Mouse (Mus musculus): ENCODE results near the gene Tgfa.

Tgfa gene

GRCm38 (mm10) chr6:86194941-86195932 is at the start of gene Tgfa:
Gene Tgfa (plus strand): TSS chr6:86195223.
- peak; percentile 79 for DNase-seq (ENCODE audit: inconsistent ontology term)

DNA sequence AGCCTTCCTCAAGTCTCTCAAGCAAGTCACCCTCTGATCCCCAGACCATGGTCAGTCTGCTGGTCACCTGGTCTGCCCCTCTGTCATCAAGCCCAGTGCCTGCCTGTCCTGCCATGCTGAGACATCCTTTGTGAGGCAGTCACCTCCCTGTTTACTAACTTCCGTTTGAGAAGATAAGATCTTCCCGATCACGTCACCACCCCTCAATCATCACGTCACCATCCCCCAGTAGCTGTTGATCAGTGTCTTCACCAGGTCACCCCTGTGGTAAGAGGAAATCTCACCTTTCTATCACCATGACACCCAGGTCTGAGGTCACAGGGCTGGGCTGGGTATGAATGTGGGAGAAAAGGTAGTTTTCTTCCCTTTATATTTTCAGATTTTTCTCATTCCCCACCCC is 46.5 kb upstream of the Tgfa start:
- no peak for DNase-seq (ENCODE audit: inconsistent ontology term)

DNA sequence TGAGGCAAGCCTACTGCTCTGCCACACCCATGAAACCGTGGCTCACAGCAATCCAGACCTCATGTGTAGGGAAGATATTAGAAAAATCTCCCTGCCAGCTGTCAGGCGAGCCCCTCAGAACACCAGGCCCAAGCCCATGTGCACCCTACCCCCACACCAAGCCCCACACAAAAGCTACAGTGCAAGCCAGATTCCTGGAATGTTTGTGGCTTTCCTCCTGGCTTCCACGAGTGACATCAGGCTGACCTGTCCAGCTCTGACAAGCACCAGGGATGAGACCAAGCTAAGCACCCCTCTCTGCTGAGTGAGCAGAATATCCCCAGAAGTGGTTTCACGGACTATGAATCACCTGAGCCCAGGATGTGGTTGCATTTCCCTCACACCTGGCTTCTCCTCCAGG is 46.0 kb upstream of the Tgfa start:
- peak; percentile 85 for DNase-seq (ENCODE audit: inconsistent ontology term)

DNA sequence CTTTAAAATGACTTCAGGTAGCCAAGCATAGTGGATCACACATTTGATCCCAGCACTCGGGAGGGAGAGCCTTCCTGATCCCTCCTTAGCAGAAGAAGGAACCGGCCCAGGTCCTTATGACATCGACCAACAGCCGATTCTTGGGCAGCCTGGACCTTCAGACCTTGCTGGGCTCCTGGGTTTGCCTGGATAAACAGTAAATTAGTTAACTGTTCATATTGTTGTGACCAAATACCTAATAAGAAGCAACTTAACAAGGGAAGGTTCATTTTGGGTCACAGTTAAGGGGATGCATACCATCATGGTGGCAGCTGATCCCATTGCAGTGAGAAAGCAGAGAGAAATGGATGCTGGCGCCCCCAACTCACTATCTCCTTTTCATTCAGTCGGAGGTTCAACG is 42.3 kb upstream of the Tgfa start:
- DNase-seq (ENCODE audit: inconsistent ontology term): no peak

DNA sequence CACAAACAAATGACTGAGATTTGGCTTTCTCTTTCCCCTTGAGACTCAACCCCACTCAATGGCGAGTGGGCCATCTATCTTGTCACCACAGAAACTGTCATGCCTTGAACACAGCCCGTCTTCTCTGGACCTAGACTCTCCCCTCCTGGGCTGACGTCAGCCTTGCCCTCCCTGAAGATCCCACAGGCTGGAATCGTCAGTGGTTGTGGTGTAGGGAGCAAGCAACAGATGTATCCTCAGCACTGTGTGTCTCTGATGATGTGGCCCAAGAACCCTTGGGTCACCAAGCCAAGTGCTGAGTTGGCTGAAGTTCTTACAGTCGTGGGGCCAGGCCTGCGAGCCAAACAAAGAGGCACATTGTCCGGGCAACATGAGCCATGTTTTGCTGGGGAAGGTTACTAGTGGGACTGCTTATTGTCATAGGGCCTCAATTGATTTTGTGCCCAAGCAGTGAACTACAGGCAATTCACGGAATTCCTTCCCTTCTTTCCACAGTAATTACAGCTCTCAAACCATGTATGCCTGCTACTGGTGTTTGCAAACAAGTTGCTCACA is 41.5 kb upstream of the Tgfa start:
- peak; percentile 79 for DNase-seq (ENCODE audit: inconsistent ontology term)

DNA sequence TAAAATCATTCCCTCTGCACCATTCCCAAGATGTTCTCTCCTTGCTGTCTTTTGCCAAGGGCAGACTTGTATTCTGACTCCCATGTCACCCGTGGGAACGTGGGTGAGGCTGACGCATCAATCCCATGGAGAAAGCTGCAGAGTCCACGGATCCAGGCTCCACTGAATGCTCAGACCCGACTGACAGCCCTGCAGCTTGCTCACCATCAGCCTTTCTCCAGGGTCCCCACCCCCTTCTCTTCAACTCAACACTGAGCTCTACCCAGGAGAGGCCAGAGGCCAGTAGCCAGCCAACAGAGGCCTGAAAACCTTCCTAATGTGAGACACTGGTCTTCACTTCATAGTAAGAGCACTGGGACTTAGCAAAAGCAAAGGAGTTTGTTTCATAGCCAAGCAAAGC is 41.0 kb upstream of the Tgfa start:
- no peak for DNase-seq (ENCODE audit: inconsistent ontology term)

- no peak for DNase-seq (ENCODE audit: inconsistent ontology term)
Measured at GRCm38 (mm10) chr6:86154481-86154880, 40.5 kb upstream of the Tgfa start.

DNA sequence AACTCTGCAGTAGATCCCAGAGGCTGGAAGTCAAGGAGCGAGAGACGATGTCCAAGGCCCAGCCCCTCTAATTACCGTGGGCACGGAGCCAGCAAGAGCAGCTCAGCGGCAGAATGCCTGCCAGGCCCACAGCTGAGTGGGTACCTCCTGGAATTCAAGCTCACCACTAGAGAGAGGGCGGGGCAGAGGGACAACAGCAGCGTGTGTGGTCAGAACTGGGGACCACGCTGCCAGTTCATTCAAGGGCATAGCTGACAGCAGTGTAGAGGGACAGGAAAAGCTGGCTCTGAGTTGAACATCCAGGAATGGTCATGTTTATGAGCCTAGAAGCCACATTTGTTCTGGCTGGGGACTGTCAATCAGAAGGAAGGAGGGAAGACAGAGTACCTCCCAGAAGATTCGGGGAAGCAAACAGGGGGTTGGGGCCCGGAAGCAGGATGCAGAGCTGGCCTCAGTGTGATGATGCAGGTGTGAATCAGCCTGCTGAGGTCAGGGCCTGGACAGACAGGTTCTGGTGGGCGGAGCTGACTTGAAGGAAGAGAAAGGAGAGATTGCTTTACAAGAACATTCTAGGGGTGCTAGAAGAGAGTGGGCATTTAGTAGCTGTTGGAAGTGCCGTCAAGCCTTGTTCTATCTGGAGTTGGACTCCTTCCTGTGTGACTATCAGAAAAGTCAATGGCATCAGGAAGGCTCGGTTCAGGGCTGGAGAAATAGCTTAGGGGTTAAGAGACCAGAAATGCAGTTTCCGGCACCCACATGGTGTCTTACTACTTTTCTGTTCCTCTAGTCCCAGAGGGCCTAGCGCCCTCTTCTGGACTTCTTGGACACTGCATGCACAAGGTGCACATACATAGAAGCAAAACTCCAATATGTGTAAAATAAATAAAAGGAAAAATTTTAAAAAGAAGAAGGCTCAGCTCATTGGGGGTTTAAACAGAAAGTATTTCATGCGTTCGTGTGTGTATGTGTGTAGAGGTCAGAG is 37.5 kb upstream of the Tgfa start:
- DNase-seq (ENCODE audit: inconsistent ontology term): peak; percentile 86

DNA sequence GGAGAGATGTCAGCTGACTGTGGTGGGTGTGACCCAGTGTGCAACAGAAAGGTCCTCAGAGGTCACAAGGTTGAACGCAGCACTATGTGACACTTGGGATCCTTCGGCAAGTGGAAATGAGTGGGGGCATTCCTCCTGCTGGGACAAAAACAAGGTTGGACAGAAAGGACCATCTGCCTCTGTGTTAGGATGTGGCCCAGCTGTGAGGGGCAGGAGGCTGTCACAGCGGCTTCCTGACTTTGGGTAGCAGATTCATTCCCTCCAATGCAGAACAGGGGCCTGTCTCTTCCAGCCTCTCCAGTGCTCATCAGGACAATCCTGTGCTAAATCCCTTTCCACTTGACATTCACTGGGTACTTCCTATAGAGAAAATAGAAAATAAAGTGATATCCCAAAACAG is 34.1 kb upstream of the Tgfa start:
- DNase-seq (ENCODE audit: inconsistent ontology term): no peak

DNA sequence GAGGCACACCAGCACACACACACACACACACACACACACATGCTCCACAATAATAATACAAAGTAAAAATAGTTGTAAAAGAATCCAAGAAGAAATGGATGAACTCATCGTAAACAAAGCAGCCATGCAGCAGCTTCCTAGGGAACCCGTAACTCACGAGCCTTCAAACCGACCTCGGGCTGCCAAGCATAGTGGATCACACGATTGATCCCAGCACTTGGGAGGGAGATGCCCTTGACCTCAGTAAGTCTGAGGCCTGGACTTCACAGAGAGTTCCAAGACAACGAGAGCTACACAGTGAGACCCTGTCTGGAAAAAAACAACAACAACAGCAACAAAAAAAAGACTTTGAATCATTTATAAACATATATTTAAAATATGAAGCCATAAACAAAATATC is 33.4 kb upstream of the Tgfa start:
- no peak for DNase-seq (ENCODE audit: inconsistent ontology term)

DNA sequence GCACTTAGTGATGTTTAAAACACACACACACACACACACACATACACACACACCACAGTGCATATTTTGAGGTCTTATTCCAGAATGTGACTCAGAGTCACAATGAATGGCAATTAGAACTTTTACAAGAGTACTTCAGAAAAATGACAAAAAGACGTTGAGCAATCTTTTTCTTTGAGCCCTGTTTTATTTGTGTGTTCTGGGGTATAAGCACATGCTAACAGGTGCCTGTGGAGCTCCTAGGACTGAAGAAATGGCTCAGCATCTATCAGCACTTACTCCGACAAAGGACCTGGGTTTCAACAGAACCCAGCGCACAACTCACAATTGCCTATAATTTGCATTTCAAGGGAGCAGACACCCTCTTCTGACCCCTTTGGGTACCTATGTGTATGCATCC is 31.0 kb upstream of the Tgfa start:
- DNase-seq (ENCODE audit: inconsistent ontology term): no peak

GRCm38 (mm10) chr6:86166426-86166825 is 28.6 kb upstream of the Tgfa start:
- no peak for DNase-seq (ENCODE audit: inconsistent ontology term)

- DNase-seq (ENCODE audit: inconsistent ontology term): no peak
Measured at GRCm38 (mm10) chr6:86167851-86168250, 27.2 kb upstream of the Tgfa start.

DNA sequence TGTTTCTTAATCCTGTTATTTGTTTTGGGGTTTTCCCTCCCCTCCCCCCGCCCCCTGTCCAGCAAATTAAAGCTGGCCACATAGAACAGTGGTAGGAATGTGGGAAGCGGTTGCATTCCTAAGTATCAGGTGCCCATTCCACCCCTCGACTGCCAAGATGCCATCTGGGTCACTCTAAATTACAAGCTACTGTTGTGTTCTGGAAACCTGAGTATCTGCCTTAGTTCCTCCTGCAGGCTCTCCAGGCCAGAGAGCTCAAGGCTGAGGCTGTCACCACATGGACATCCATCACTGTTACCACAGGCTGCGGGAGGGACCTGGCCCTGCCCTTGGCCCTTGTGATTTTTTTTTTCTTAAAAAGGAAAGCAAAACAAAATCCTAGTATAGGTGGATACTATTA is 25.9 kb upstream of the Tgfa start:
- DNase-seq (ENCODE audit: inconsistent ontology term): peak; percentile 57

GRCm38 (mm10) chr6:86176236-86176635 is 18.8 kb upstream of the Tgfa start:
- no peak for DNase-seq (ENCODE audit: inconsistent ontology term)

DNA sequence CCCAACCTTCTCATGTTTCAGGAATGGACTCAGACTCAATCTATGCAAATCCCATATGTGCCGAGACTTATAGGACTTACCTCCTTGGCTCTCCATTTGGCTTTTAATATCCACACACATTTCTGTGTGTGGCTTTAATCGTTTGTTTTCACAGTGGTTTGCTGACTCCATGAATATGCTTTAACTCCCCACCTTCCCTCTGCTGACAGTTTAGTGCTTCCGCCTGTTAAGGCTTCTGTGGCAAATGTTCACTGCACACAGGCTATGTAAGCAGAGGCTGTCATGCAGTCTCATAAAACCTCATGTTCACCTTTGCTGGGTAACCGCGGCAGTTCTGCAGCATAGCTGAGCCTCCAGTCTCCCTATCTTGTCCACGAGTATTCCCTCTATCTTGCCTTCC is 18.3 kb upstream of the Tgfa start:
- DNase-seq (ENCODE audit: inconsistent ontology term): no peak

DNA sequence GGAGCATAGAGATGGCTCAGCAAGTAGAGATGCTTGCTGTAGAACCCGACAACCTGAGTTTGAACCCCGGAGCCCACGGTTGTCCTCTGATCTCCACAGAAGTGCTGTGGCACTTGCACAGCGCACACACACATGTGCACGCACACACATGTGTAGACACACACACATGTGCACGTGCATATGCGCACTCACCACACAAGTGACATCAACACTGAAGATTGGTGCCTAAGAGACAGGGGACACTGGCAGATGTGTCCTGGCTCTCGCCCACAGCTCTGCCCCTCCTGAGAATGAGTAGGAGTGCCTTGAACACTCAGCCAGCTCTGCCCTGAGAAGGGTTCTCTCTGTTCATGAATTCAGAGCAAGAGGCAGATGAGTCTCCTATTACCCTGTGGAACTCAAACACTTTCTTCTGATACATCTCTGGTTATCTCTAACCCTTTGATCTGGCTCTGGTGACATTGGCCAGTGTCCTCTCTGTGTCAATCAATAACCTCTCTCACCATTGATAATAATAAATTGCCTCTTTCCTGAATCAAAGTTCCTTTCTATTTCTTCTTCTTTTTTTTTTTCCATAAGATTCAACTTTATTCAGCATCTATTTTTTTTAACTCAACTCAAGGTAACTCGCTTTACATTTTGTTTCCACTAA is 17.6 kb upstream of the Tgfa start:
- no peak for DNase-seq (ENCODE audit: inconsistent ontology term)

DNA sequence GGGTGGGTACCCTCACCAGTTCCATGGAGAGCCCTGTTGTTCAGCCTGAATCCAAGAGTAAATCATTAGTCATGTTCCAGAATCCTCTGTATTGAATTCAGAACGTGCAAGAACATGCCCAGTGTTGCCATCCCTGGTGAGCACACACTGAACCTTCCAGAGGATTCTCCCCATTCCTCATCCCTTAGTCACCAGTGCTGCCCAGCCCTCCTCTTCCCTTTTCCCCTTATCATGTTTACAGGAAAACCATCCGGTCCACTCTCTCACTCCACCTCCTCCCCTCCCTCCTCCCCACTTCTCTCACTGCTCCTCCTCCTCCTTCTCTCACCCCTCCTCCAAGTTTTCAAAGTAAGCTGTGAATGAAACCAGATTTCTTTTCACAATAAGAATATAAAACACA is 14.4 kb upstream of the Tgfa start:
- peak; percentile 83 for DNase-seq (ENCODE audit: inconsistent ontology term)

GRCm38 (mm10) chr6:86182016-86182415 is 13.0 kb upstream of the Tgfa start:
- no peak for DNase-seq (ENCODE audit: inconsistent ontology term)

GRCm38 (mm10) chr6:86182626-86183025 is 12.4 kb upstream of the Tgfa start:
- no peak for DNase-seq (ENCODE audit: inconsistent ontology term)

GRCm38 (mm10) chr6:86186106-86186955 is 8.7 kb upstream of the Tgfa start:
- peak; percentile 45 for DNase-seq (ENCODE audit: inconsistent ontology term)

Data from Muller cell, postnatal 12 days (primary cell).